Mouse (Mus musculus) hindbrain, embryonic 12.5 days (tissue): ENCODE data around the gene Otud7b. TPM values are rescaled to one million over a fixed set of nuclear protein-coding genes. Genes with fewer than 3 reads are reported as not detected.

Experiments used
- ATAC-seq: fragments of 200-750 bp; cut with Nextera tagmentation; 2 replicates; pipeline ENCODE4 v1.8.0; 2017; ENCODE audit warnings: moderate TSS enrichment; ENCODE audit not compliant: low FRiP score
- H3K27ac ChIP-seq: fragments of 300-500 bp; sonication (generic); 2 replicates; pipeline ENCODE4 v1.5.1; 2016; ENCODE audit warnings: mild to moderate bottlenecking
- H3K27me3 ChIP-seq: fragments of 300-500 bp; sonication (generic); 2 replicates; pipeline ENCODE4 v1.6.1; 2016; ENCODE audit warnings: mild to moderate bottlenecking
- H3K36me3 ChIP-seq: fragments of 300-500 bp; sonication (generic); 2 replicates; pipeline ENCODE4 v1.6.1; 2016; ENCODE audit warnings: mild to moderate bottlenecking
- H3K4me1 ChIP-seq: fragments of 300-500 bp; sonication (generic); 2 replicates; pipeline ENCODE4 v1.6.1; 2016
- H3K4me2 ChIP-seq: fragments of 300-500 bp; sonication (generic); replicated peaks from 2 replicates; pipeline ENCODE4 v1.6.1; 2016; ENCODE audit warnings: mild to moderate bottlenecking
- H3K4me3 ChIP-seq: fragments of 300-500 bp; sonication (generic); 2 replicates; pipeline ENCODE4 v1.5.1; 2016; ENCODE audit warnings: mild to moderate bottlenecking
- H3K9ac ChIP-seq: fragments of 300-500 bp; sonication (generic); 2 replicates; pipeline ENCODE4 v1.6.1; 2016; ENCODE audit warnings: mild to moderate bottlenecking, moderate library complexity
- H3K9me3 ChIP-seq: fragments of 300-500 bp; sonication (generic); replicated peaks from 2 replicates; pipeline ENCODE4 v1.6.1; 2016; ENCODE audit warnings: mild to moderate bottlenecking
- WGBS: fragments of 180-500 bp; shearing (Covaris S2); methylation state at CpG from one replicate; pipeline ENCODE4 v1.1.7; 2016; 5-methylcytosine and 5-hydroxymethylcytosine counted together
- polyA plus RNA-seq: library from polyadenylated mRNA; unstranded; fragments of >200 nt; fragmentation: Nextera tagmentation; extraction: Ambion mirVana; gene quantifications from 2 replicates; pipeline ENCODE4 v1.2.1, GENCODE M21; 2016

Otud7b gene
- polyA plus RNA-seq, 1 experiment from 2014 or later = 18.2 TPM

DNA sequence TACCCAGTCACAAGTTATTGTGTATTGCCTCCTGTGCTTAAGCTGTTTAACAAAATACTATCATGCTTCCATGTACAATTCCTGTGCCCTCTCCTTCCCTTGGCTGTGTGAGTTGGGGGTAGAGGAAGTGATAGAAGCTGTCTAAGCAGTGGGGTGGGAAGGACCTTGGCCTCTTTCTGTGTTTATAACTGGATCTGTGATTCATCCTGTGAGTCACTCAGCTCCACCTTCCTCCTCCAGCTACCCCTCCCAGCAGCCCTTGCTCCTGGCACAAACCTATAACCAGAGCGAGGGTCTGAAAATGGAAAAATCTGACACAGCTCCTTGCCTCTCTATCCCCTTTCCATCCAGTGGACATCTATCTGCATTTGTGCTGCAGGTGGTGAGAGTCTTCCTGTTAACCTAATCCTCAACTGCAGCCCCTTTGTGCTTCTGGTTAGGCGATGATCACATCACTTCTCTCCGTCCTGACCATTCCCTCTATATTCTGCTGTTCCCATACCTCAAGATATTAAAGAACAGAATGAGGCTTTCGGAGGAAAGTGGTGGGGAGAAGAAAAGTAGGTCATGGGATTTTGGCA is 56.0 kb downstream of the Otud7b start:
- H3K9ac ChIP-seq = no peak overlapping the region
- WGBS = 66% methylated on average over 4 of the region's 4 CpGs
- H3K4me1 ChIP-seq = peaks cover 25% of the 10 kb centered on the region
- peaks cover 8% of the 10 kb centered on the region for H3K36me3 ChIP-seq
- no peaks in the 10 kb centered on the region for H3K9me3 ChIP-seq
- H3K27me3 ChIP-seq = no peaks in the 10 kb centered on the region; the same call in 1 of the 2 replicates
- peak overlapping the region; percentile 79; the same call in 1 of the 2 replicates for H3K4me2 ChIP-seq
- no peak overlapping the region for H3K4me3 ChIP-seq
- peak; percentile 32 for ATAC-seq
- peak overlapping the region; percentile 30; the same call in 1 of the 2 replicates for H3K27ac ChIP-seq

- Histone ChIP-seq H3K4me2 (peak overlapping the region; percentile 79), H3K9ac (peak overlapping the region; percentile 59), H3K27me3 (no peaks in the 10 kb centered on the region; the same call in 1 of the 2 replicates), H3K9me3 (no peaks in the 10 kb centered on the region), H3K27ac (peak overlapping the region; percentile 55; the same call in 1 of the 2 replicates), H3K4me3 (peak overlapping the region; percentile 37), H3K4me1 (peaks cover 25% of the 10 kb centered on the region), H3K36me3 (peaks cover 2% of the 10 kb centered on the region; the same call in 1 of the 2 replicates)
- peak; percentile 66 for ATAC-seq
- 2% methylated on average over 12 of the region's 12 CpGs for WGBS
These were observed 56.6 kb downstream of the Otud7b start for GRCm38 (mm10) chr3:96160803-96161516.

DNA sequence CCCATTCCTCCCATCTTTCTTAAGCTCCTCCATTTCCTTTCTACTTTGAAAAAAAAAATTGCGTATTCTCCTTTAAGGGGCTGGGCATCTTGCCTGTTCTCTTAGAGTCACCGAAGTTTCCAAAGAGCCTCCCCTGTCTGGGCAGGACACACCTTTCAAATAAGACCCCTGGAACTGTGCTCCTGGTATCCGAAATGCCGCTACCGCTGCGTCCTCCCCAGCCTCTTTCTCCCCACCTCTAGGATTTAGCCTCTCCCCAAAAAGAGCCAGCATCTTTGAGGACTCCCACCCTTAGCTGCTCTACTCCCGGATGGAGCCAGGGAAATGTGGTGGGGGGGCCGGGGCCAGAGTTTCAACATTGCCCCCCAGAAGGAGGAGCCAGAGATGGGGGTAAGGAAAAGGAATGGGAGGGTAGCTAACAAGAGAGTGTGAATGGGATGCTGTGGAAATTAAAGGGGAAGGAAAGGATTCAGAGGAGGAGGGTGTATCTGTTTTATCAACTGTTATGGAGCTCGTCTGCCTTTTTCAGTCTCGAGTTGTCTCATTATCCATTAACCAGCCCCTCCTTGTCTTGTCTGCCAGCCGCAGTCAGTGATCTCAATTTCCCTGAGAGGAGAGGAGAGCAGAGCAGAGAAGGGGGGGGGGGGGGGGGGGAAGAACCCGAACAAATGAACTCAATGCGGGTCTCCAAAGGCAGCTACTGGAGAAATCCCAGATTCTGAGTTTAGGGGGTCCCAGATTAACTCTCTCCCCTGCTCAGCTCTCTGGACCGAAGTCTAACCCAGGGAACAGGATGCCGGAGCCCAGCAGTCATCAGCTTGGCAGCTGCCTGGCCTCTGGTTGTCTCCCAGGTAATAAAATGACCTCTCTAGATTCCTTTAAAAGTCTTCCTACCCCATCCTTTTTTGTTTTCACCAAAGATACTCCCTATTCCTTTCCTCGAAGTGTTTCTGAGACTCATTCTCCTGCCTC is 57.8 kb downstream of the Otud7b start, which contains the start of gene Mtmr11:
Gene Mtmr11, plus strand, starts transcription at position 136 of the 972 bp plus-strand sequence.
- H3K9ac ChIP-seq = peak within 1 kb of the TSS; percentile 59
- peak within 1 kb of the TSS; percentile 55 for H3K27ac ChIP-seq
- peak within 1 kb of the TSS; percentile 37 for H3K4me3 ChIP-seq
- no peaks in the 10 kb centered on the region for H3K9me3 ChIP-seq
- WGBS = 9% methylated on average over 15 of the region's 16 CpGs
- no peaks in the 10 kb centered on the region; the same call in 1 of the 2 replicates for H3K27me3 ChIP-seq
- H3K4me1 ChIP-seq = peaks cover 25% of the 10 kb centered on the region
- no peak for ATAC-seq
- no peaks in the 10 kb centered on the region for H3K36me3 ChIP-seq
- peak within 1 kb of the TSS; percentile 79 for H3K4me2 ChIP-seq

GRCm38 (mm10) chr3:96163040-96163439 is 58.7 kb downstream of the Otud7b start:
- Histone ChIP-seq H3K4me2 (no peak overlapping the region; the same call in 1 of the 2 replicates), H3K27ac (no peak overlapping the region), H3K27me3 (no peaks in the 10 kb centered on the region; the same call in 1 of the 2 replicates), H3K9me3 (no peaks in the 10 kb centered on the region), H3K9ac (no peak overlapping the region), H3K4me1 (peaks cover 25% of the 10 kb centered on the region), H3K36me3 (no peaks in the 10 kb centered on the region), H3K4me3 (no peak overlapping the region)
- ATAC-seq = no peak
- WGBS = 90% methylated on average over 6 of the region's 6 CpGs

- ATAC-seq = no peak
- Histone ChIP-seq H3K4me1 (peaks cover 25% of the 10 kb centered on the region), H3K9me3 (no peaks in the 10 kb centered on the region), H3K27me3 (no peaks in the 10 kb centered on the region), H3K4me3 (no peak overlapping the region), H3K4me2 (no peak overlapping the region), H3K36me3 (no peaks in the 10 kb centered on the region), H3K27ac (no peak overlapping the region), H3K9ac (no peak overlapping the region)
- 68% methylated on average over 12 of the region's 12 CpGs for WGBS
These were observed 64.3 kb downstream of the Otud7b start for GRCm38 (mm10) chr3:96168466-96169158.

DNA sequence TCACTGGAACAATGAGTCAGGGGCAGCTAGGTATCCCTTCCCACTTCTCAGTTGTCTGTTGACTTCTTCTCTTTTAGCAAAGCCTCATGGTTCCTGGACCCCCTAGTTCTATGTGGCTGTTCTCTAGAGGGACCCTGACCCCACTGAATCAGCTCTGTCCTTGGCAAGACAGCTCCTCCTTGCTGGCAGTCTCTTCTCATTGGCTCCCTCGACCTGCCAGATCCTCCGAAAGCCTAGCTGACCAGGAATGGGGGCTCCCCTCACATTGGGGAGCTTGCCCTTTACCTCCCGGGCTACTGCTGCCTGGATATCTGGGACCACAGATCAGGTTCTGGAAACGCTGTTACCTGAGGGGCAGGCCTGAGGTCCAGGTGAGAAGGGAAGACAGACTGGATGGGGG is 65.9 kb downstream of the Otud7b start:
- 85% methylated on average over 4 of the region's 4 CpGs for WGBS
- no peaks in the 10 kb centered on the region for H3K27me3 ChIP-seq
- H3K9ac ChIP-seq = 0 out of 2 replicates have a peak overlapping the region, but pooled peaks have one; percentile 2
- no peaks in the 10 kb centered on the region for H3K9me3 ChIP-seq
- peaks cover 15% of the 10 kb centered on the region for H3K36me3 ChIP-seq
- no peak for ATAC-seq
- H3K4me2 ChIP-seq = no peak overlapping the region
- H3K4me3 ChIP-seq = no peak overlapping the region
- H3K27ac ChIP-seq = no peak overlapping the region
- peaks cover 35% of the 10 kb centered on the region for H3K4me1 ChIP-seq

GRCm38 (mm10) chr3:96170976-96171545 is 66.7 kb downstream of the Otud7b start:
- Histone ChIP-seq H3K4me2 (peak overlapping the region; percentile 97), H3K9ac (peak overlapping the region; percentile 90; the same call in 1 of the 2 replicates), H3K36me3 (peaks cover 21% of the 10 kb centered on the region), H3K9me3 (no peaks in the 10 kb centered on the region), H3K4me1 (peaks cover 35% of the 10 kb centered on the region), H3K27me3 (no peaks in the 10 kb centered on the region), H3K27ac (peak overlapping the region; percentile 99), H3K4me3 (peak overlapping the region; percentile 90)
- 72% methylated on average over 10 of the region's 10 CpGs for WGBS
- ATAC-seq = no peak

DNA sequence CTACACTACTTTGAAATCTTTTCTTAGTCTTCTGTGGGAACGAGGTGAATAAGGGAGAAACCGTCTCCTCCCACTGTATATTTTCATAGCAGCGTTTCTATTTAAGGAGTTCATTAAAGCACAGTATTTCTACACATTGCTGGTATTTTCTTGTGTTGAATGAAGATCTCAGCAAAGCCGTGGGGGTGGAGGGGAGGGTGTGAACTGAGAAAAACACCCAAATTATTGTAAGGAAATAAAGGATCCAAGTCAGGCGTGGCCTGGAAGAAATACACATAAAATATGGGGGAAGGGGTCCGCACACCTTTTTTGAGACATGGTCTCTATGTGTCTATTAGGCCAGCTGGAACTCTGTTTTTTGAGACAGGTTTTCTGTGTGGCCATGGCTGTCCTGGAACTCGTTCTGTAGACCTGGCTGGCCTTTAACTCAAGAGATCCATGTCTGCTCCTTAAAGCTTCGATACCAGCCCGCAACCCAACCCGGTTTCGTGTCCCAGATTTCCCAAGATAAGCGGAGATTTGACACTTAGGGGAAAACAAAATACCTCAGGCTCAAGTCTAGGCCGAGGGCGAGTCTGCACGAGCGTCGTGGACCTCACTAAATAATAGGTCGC is 67.4 kb downstream of the Otud7b start:
- WGBS = 25% methylated on average over 18 of the region's 18 CpGs

DNA sequence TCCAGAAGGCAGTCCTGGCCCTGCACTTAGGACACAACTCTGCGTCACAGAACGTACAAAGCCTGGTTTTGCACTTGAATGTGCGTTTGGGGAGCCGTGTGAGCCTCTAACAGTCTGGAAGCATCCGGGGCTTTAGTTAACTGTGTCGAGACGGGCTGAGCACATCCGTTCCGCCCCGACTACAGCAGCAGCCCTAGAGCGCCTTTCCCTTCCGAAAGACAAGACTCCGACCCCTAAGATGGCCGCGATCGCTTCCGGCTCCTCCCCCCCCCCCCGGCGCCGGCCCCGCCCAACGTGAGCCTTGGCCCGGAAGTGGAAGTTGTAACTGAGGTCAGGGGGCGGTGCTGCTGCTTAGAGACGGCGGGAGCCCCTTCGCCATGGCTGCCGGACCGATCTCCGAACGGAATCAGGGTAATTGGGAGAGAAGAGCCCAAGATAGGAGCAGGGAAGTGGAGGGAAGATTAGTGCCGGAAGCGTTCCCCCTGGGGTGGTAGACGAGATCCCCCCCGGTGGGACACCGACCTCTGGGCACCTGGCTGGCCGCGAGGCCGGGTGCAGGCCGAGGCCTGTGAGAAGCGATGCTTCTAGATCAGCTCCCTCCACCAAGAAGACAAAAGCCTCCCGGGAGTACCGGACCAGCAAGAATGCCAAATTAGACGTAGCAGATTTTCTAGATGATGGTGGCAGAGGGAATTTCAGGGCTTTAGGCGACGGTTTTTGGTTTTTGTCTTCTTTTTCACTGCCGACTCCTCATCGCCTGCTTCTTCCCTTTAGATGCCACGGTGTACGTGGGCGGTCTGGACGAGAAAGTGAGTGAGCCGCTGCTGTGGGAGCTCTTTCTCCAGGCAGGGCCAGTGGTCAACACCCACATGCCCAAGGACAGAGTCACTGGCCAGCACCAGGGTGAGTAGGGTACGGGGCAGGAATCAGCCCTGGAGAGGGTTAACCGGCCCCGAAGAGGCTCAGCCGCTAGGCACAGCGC is 68.2 kb downstream of the Otud7b start, which contains the start of gene Sf3b4:
Gene Sf3b4, plus strand, starts transcription at position 136 of the 982 bp plus-strand sequence.
- no peaks in the 10 kb centered on the region for H3K9me3 ChIP-seq
- H3K4me3 ChIP-seq = peak within 1 kb of the TSS; percentile 90
- no peaks in the 10 kb centered on the region for H3K27me3 ChIP-seq
- H3K27ac ChIP-seq = peak within 1 kb of the TSS; percentile 99
- peak within 1 kb of the TSS; percentile 97 for H3K4me2 ChIP-seq
- peak; percentile 93 for ATAC-seq
- 1% methylated on average over 58 of the region's 58 CpGs for WGBS
- peaks cover 33% of the 10 kb centered on the region for H3K36me3 ChIP-seq
- peak within 1 kb of the TSS; percentile 90 for H3K9ac ChIP-seq
- peaks cover 35% of the 10 kb centered on the region for H3K4me1 ChIP-seq

More for the DNA sequence above, 67.4 kb downstream of the Otud7b start:
- no peaks in the 10 kb centered on the region for H3K9me3 ChIP-seq
- H3K4me3 ChIP-seq = peak overlapping the region; percentile 90
- H3K9ac ChIP-seq = peak overlapping the region; percentile 90
- H3K4me1 ChIP-seq = peaks cover 35% of the 10 kb centered on the region
- peak overlapping the region; percentile 99 for H3K27ac ChIP-seq
- H3K36me3 ChIP-seq = peaks cover 27% of the 10 kb centered on the region
- H3K27me3 ChIP-seq = no peaks in the 10 kb centered on the region
- H3K4me2 ChIP-seq = peak overlapping the region; percentile 97
- no peak for ATAC-seq

- no peaks in the 10 kb centered on the region for H3K27me3 ChIP-seq
- peak overlapping the region; percentile 90 for H3K9ac ChIP-seq
- peak overlapping the region; percentile 97 for H3K4me2 ChIP-seq
- 44% methylated on average over 7 of the region's 7 CpGs for WGBS
- ATAC-seq = no peak
- H3K4me3 ChIP-seq = peak overlapping the region; percentile 90
- peaks cover 35% of the 10 kb centered on the region for H3K4me1 ChIP-seq
- no peaks in the 10 kb centered on the region for H3K9me3 ChIP-seq
- H3K27ac ChIP-seq = no peak overlapping the region
- H3K36me3 ChIP-seq = peaks cover 40% of the 10 kb centered on the region
These were observed 68.9 kb downstream of the Otud7b start for GRCm38 (mm10) chr3:96173185-96173584.
